Mouse (Mus musculus) ES-CJ7 (cell line): ENCODE results near the gene Ms4a8a.
A peak's percentile ranks its signal among the peaks of the same experiment; 100 is the strongest.
"Not testable (repeated sequence)": the region's sequence is repeated elsewhere in the genome, so short reads cannot be mapped to it uniquely, and the experiment has no call there.

Experiments used
- DNase-seq: peaks from one replicate; pipeline ENCODE4 v3.0.0; 2011; ENCODE audit warnings: low read depth, low spot score

The Ms4a8a gene

GRCm38 (mm10) chr19:11080934-11081333 is at the start of gene Ms4a8a:
Ms4a8a (minus strand) TSS chr19:11081102.
- DNase-seq = no peak

GRCm38 (mm10) chr19:11129702-11130101 is 48.8 kb upstream of the Ms4a8a start:
- no peak for DNase-seq

- not testable (repeated sequence) for DNase-seq
Measured at GRCm38 (mm10) chr19:11121016-11121420, 40.1 kb upstream of the Ms4a8a start.

GRCm38 (mm10) chr19:11119338-11119737 is 38.4 kb upstream of the Ms4a8a start:
- no peak for DNase-seq

GRCm38 (mm10) chr19:11107746-11108145 is 26.8 kb upstream of the Ms4a8a start:
- no peak for DNase-seq

GRCm38 (mm10) chr19:11101880-11102279 is 21.0 kb upstream of the Ms4a8a start:
- no peak for DNase-seq

GRCm38 (mm10) chr19:11098401-11098800 is 17.5 kb upstream of the Ms4a8a start:
- DNase-seq = no peak

- not testable (repeated sequence) for DNase-seq
Measured at GRCm38 (mm10) chr19:11092131-11092530, 11.2 kb upstream of the Ms4a8a start.

- DNase-seq = no peak
Measured at GRCm38 (mm10) chr19:11070364-11070763, 10.5 kb downstream of the Ms4a8a start.

GRCm38 (mm10) chr19:11065202-11065875 is 15.6 kb downstream of the Ms4a8a start:
- no peak for DNase-seq

GRCm38 (mm10) chr19:11060900-11061299 is 20.0 kb downstream of the Ms4a8a start:
- no peak for DNase-seq

- no peak for DNase-seq
Measured at GRCm38 (mm10) chr19:11059967-11060366, 20.9 kb downstream of the Ms4a8a start.

- not testable (repeated sequence) for DNase-seq
Measured at GRCm38 (mm10) chr19:11055700-11056099, 25.2 kb downstream of the Ms4a8a start.

GRCm38 (mm10) chr19:11053277-11053676 is 27.6 kb downstream of the Ms4a8a start:
- no peak for DNase-seq

- no peak for DNase-seq
Measured at GRCm38 (mm10) chr19:11052877-11053276, 28.0 kb downstream of the Ms4a8a start.

- DNase-seq = no peak
Measured at GRCm38 (mm10) chr19:11050286-11050685, 30.6 kb downstream of the Ms4a8a start.

- no peak for DNase-seq
Measured at GRCm38 (mm10) chr19:11049426-11049825, 31.5 kb downstream of the Ms4a8a start.

- no peak for DNase-seq
Measured at GRCm38 (mm10) chr19:11048503-11048902, 32.4 kb downstream of the Ms4a8a start.

GRCm38 (mm10) chr19:11048009-11048408 is 32.9 kb downstream of the Ms4a8a start:
- no peak for DNase-seq

- DNase-seq = peak; percentile 58
Measured at GRCm38 (mm10) chr19:11044996-11045711, 35.7 kb downstream of the Ms4a8a start.

GRCm38 (mm10) chr19:11044671-11044995 is 36.3 kb downstream of the Ms4a8a start:
- DNase-seq = no peak

- no peak for DNase-seq
Measured at GRCm38 (mm10) chr19:11037570-11037969, 43.3 kb downstream of the Ms4a8a start.

GRCm38 (mm10) chr19:11022382-11022781 is 58.5 kb downstream of the Ms4a8a start:
- DNase-seq = no peak
